Mouse (Mus musculus) cortical plate, adult 2 months (tissue): ENCODE data around the gene Dhx33.

ENCODE experiments used
- CTCF ChIP-seq: fragments of 200-500 bp; IDR thresholded peaks from 2 replicates; pipeline ENCODE4 v1.5.1; 2011; ENCODE audit warnings: mild to moderate bottlenecking, control low read depth, low read length; ENCODE audit not compliant: insufficient read depth; ENCODE audit errors: extremely low read depth
- POLR2A ChIP-seq: fragments of 200-500 bp; IDR thresholded peaks from 2 replicates; pipeline ENCODE4 v1.6.1; 2011; ENCODE audit warnings: mild to moderate bottlenecking, low read length, control low read depth; ENCODE audit not compliant: insufficient read depth; ENCODE audit errors: extremely low read depth

GRCm38 (mm10) chr11:70969271-70969794, 34.9 kb downstream of the Dhx33 start:
- TF ChIP-seq CTCF (no peak), POLR2A (no peak)
